Comparison of ENCODE assay signal across 10 mouse cellular contexts in genomic region chr2:73037266-73038046, GRCm38 (mm10). TPM values are rescaled to one million over a fixed set of nuclear protein-coding genes. Genes with fewer than 3 reads are reported as not detected.
DNase-seq lines count a peak whose midpoint lies in the region; ATAC-seq and TF ChIP-seq lines count a peak whose summit lies in the region.
"Had no signal": no experiment of that assay in that cellular context is flagged by ENCODE, and none has a peak within 500 bp of the region (broad histone marks: within the 10 kb centered on the region; RNA-seq: fewer than 3 reads in every experiment).

No protein-coding gene starts in this region.

- peak overlapping the region; percentile 61 for H3K9ac ChIP-seq in heart, embryonic 11.5 days (ENCODE audit: low read depth, low read length)
- H3K9ac ChIP-seq in limb, embryonic 15.5 days, result no peak overlapping the region
- H3K9ac ChIP-seq: liver, embryonic 13.5 days had no signal

- no peaks in the 10 kb centered on the region for H3K36me3 ChIP-seq in heart, embryonic 11.5 days (ENCODE audit: control insufficient read depth, insufficient read depth, low read length)
- no peaks in the 10 kb centered on the region for H3K36me3 ChIP-seq in limb, embryonic 15.5 days
- H3K36me3 ChIP-seq in testis, adult 2 months (ENCODE audit: control insufficient read depth, insufficient read depth, low read length), result no peaks in the 10 kb centered on the region
- H3K36me3 ChIP-seq: liver, embryonic 13.5 days had no signal

- 0 out of 2 replicates have a peak, but pooled peaks have one; percentile 26 for ATAC-seq in heart, embryonic 11.5 days (replicated peaks; ENCODE audit: insufficient number of reproducible peaks, low FRiP score, low TSS enrichment)
- no peak for ATAC-seq in limb, embryonic 15.5 days (ENCODE audit: insufficient number of reproducible peaks, low FRiP score, low TSS enrichment, low read depth)
- no peak for ATAC-seq in erythroblast, adult 5-6 weeks (replicated peaks; ENCODE audit: low FRiP score, poor library complexity, severe bottlenecking)

- peak overlapping the region; percentile 67 for H3K27ac ChIP-seq in heart, embryonic 11.5 days (ENCODE audit: low read depth, low read length)
- H3K27ac ChIP-seq in limb, embryonic 15.5 days, result peak overlapping the region; percentile 39; the same call in 1 of the 2 replicates
- peak overlapping the region; percentile 47; the same call in 1 of the 2 replicates for H3K27ac ChIP-seq in testis, adult 2 months (ENCODE audit: control insufficient read depth, insufficient read depth, low read depth, low read length)
- H3K27ac ChIP-seq: liver, embryonic 13.5 days had no signal

- 23% methylated on average over 13 of the region's 13 CpGs for WGBS in heart, embryonic 11.5 days (ENCODE audit: insufficient replicate concordance)
- 52% methylated on average over 13 of the region's 13 CpGs for WGBS in limb, embryonic 15.5 days

- H3K4me1 ChIP-seq in heart, embryonic 11.5 days (ENCODE audit: control insufficient read depth, insufficient read depth, low read length), result peaks cover 13% of the 10 kb centered on the region
- peaks cover 16% of the 10 kb centered on the region for H3K4me1 ChIP-seq in limb, embryonic 15.5 days
- H3K4me1 ChIP-seq in testis, adult 2 months (ENCODE audit: control insufficient read depth, insufficient read depth, low read length), result peaks cover 8% of the 10 kb centered on the region

- peak; percentile 6 to 31 for DNase-seq in kidney, postnatal 4 days
- DNase-seq in kidney, adult 18-20 months, result no peak
- DNase-seq in B cell, adult 2 months, result no peak
- DNase-seq in urinary bladder, postnatal 4 days (ENCODE audit: low spot score in 2 of 2), result no peak
- DNase-seq: liver, embryonic 13.5 days had no signal

- TF ChIP-seq CTCF in testis, adult 2 months (IDR thresholded peaks at IDR 0.05; ENCODE audit: control insufficient read depth, insufficient read depth, insufficient replicate concordance, low read depth, low read length), result no peak

- no peaks in the 10 kb centered on the region for H3K27me3 ChIP-seq in heart, embryonic 11.5 days (ENCODE audit: control insufficient read depth, insufficient read depth, low read length)
- H3K27me3 ChIP-seq in limb, embryonic 15.5 days, result no peaks in the 10 kb centered on the region
- no peaks in the 10 kb centered on the region for H3K27me3 ChIP-seq in testis, adult 2 months (ENCODE audit: control insufficient read depth, insufficient read depth, low read length)

- no peaks in the 10 kb centered on the region for H3K9me3 ChIP-seq in heart, embryonic 11.5 days (replicated peaks; ENCODE audit: control insufficient read depth, low read length)
- H3K9me3 ChIP-seq in limb, embryonic 15.5 days, result no peaks in the 10 kb centered on the region
- H3K9me3 ChIP-seq: liver, embryonic 13.5 days had no signal

- TF ChIP-seq POLR2A in testis, adult 2 months (IDR thresholded peaks at IDR 0.05; ENCODE audit: control insufficient read depth, low read depth, low read length), result no peak

- peak overlapping the region; percentile 58 for H3K4me2 ChIP-seq in heart, embryonic 11.5 days
- H3K4me2 ChIP-seq in limb, embryonic 15.5 days, result no peak overlapping the region; the same call in 1 of the 2 replicates

- H3K4me3 ChIP-seq in heart, embryonic 11.5 days (ENCODE audit: low read depth, low read length), result no peak overlapping the region
- H3K4me3 ChIP-seq in limb, embryonic 15.5 days, result no peak overlapping the region
- no peak overlapping the region for H3K4me3 ChIP-seq in testis, adult 2 months (ENCODE audit: control insufficient read depth, low read depth, low read length)
- H3K4me3 ChIP-seq: liver, embryonic 13.5 days had no signal

RNA-seq across cellular contexts. Expression of gene Gm11084, which starts 50.9 kb away (rescaled TPM):
- polyA plus RNA-seq in heart, embryonic 11.5 days (2014; fragmentation: Nextera tagmentation; extraction: Ambion mirVana), result not detected in 2 replicates
- not detected in 2 replicates for polyA plus RNA-seq in limb, embryonic 15.5 days (2015; fragmentation: Nextera tagmentation; extraction: Ambion mirVana)
- polyA plus RNA-seq in testis, adult 2 months (2012; rRNA removed), result not detected in 2 replicates
- not detected in 2 replicates for total RNA-seq in erythroblast, adult 5-6 weeks (2015; ENCODE audit: low replicate concordance)
- total RNA-seq in erythroblast, adult 5-6 weeks (2017; ENCODE audit: low replicate concordance), result not detected in 2 replicates
- total RNA-seq: gastrocnemius, adult 18-20 months had no signal
- polyA plus RNA-seq: liver, embryonic 13.5 days had no signal

RNA-seq across cellular contexts. Expression of gene Sp3, which starts 57.2 kb away (rescaled TPM):
- 37.0 and 40.2 TPM in 2 replicates for polyA plus RNA-seq in heart, embryonic 11.5 days (2014; fragmentation: Nextera tagmentation; extraction: Ambion mirVana)
- 52.4 and 60.3 TPM in 2 replicates for polyA plus RNA-seq in limb, embryonic 15.5 days (2015; fragmentation: Nextera tagmentation; extraction: Ambion mirVana)
- 8.7 and 8.9 TPM in 2 replicates for polyA plus RNA-seq in testis, adult 2 months (2012; rRNA removed)
- 55.8 and 86.7 TPM in 2 replicates for total RNA-seq in erythroblast, adult 5-6 weeks (2015; ENCODE audit: low replicate concordance)
- total RNA-seq in erythroblast, adult 5-6 weeks (2017; ENCODE audit: low replicate concordance), result 115 and 140 TPM in 2 replicates

Comparison
In these comparisons a context has a peak if more than half of its experiments do, and no peak if none do; other contexts are left out.
1. DNase-seq: peak in kidney, postnatal 4 days (2 of 2); none in kidney, adult 18-20 months (single experiment), B cell, adult 2 months (0 of 2) and urinary bladder, postnatal 4 days (0 of 2).
2. Peak in every context shown above with its lines, with median percentiles within 50 percentile points of each other: H3K27ac ChIP-seq.